Mouse (Mus musculus) layer of hippocampus, adult 18-20 months (tissue): ENCODE measurements around the gene Ddx6. TPM values are rescaled to one million over a fixed set of nuclear protein-coding genes. Genes with fewer than 3 reads are reported as not detected.
A peak's percentile ranks its signal among the peaks of the same experiment; 100 is the strongest.
"Not testable (repeated sequence)": the region's sequence is repeated elsewhere in the genome, so short reads cannot be mapped to it uniquely, and the experiment has no call there.

Experiments
- DNase-seq, 2 experiments: peaks; one replicate each; pipeline ENCODE4 v3.0.0; 2022; ENCODE audit warnings: low spot score in 2 of 2
- long read RNA-seq: library from polyadenylated mRNA; stranded (forward); transcript quantifications from one replicate; pipeline ENCODE4 v2.0.0, GENCODE M21; 2021
- total RNA-seq, 2 experiments: library from RNA; stranded (reverse); gene quantifications; 2 replicates each; pipeline ENCODE4 v1.2.3; 2021

Gene Ddx6
- total RNA-seq, result 100 to 1,000 TPM; 145 to 146 TPM
- long read RNA-seq, partial matches to known transcripts, result 0 of 15 reads
- long read RNA-seq, other reads (novel, unspliced or antisense), result 15 of 15 reads

DNA sequence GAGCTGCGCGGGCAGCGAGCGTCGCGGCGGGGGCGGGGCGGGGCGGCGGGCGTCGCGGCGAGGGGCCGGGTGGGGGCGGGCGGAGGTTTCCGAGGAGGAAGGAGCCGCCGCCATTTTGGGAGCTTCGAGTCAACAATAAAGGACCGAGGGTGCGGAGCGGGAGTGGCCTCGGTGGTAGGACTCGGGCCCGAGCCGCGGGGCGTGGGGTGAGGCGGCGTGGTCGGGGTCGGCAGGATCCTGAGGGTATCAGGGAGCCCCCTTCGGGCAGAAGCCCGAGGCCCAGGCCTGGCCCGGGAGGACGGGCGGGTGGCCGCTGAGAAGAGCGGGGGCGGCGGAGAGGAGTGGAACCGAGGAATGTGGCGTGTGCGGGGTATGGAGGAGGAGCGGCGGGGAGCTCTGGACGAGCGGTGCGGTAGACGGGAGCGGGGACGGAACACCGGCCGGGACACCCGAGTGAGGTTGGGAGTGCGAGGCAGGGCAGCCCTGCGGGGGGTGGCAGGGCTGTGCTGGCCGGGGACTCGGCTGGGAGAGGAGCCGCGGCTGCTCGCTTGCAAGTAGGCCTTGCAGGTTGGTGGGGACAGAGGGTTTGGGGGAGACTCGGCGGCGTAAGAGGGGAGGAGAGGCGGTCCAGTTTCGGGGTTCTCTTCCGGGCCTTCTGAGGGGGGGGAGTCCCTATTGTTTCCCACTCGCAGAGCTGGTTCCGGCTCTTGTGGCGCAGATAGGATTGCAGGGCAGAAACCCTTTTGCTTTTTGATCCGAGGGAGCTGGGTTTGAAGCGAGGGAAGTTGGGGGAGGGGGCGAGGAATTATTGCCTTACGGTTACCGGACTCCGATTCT, at the start of gene Ddx6:
TSS of gene Ddx6 (plus strand) at position 114 of the 837 bp plus-strand sequence.
- peak; percentile 62 to 73 for DNase-seq

DNA sequence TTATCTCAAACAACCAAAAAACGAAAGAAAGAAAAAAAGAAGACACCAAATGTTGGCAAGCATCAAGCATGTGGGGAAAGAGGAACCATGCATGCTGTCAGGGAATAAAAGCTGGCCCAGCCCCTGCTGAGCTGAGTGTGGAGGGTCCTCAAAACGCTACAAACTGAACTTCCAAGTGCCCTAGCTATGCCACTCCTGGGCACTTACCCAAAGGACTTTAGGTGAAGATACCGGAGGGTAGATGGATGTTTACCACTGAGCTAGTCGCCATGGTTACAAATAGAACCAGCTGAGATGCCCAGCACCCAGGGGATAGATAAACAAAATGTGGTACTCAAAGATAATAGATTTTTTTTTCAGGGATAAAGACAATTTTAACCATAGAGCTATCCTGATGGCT, 43.1 kb upstream of the Ddx6 start, which contains the start of gene Cxcr5:
TSS of gene Cxcr5 (minus strand) at position 281 of the 400 bp plus-strand sequence.
- no peak for DNase-seq

DNA sequence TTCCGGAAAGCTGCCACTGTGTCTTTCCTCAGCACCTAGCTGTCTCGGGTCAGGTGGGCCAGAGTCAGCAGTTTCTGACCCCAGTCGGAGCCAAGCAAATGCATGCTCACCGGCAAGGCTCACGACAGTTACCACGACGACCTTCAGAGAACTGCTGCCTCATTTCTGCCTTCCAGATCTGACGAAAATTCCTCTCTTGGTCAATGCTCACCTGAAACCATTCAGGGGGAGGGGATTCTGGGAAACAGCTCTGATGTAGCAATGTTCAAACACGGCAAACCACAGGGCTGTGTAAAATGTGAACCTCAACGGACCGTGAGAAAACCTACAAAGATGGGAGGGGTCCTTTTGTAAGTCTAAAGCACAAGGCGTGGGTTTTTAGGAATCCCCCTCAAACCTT, 41.8 kb upstream of the Ddx6 start:
- no peak for DNase-seq

DNA sequence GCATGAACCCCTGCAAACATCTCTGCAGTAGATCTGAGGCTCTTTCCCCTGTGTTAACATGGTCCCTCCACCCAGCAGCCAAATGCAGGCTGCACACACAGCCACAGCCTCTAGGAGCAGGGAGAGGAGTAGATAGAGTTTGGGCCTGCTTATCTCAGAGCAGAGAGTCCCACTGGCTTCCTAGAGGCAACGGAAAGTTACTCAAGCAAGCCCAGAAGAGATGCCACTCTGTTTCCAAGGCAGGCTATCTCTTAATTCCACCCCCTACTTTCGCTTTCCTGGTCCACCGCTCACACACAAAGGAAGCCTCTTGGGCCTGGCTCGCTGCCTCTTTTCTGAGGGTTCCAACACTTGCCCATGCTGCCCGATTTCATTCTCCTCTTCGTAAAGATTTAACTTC, 39.3 kb upstream of the Ddx6 start:
- DNase-seq, result no peak

DNA sequence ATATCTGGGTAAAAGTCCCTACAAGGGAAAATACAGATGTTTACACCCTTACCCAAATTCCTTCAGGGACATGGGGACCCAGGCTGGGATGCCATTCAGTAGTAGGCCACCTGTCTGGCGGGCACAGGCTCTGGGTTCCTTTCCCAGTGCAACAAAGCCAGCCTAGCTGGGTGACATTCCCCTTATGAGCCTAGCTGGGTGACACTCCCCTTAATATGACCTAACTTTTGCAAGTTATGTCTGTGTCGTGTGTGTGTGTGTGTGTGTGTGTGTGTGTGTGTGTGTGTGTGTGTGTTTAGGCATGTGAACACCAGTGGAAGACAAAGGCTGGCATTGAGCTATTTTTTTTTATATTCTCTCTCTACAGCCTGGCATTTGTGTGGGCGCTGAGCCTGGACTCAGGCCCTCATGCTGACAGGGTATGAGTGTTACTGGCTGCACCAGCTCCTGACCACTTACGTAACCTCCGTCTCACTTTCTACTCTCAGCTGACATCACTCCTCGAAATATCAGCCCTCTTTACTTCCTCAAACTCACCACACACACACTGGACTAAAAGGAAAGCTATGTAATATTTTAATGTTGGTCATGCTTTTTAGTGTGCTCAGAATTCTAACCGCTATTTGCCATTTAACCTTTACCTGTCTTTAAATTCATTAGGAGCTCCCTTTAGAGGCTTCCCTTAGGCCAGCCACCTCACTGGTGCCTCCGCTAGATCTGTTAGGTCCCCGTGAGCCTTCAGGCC, 37.2 kb upstream of the Ddx6 start:
- no peak for DNase-seq

DNA sequence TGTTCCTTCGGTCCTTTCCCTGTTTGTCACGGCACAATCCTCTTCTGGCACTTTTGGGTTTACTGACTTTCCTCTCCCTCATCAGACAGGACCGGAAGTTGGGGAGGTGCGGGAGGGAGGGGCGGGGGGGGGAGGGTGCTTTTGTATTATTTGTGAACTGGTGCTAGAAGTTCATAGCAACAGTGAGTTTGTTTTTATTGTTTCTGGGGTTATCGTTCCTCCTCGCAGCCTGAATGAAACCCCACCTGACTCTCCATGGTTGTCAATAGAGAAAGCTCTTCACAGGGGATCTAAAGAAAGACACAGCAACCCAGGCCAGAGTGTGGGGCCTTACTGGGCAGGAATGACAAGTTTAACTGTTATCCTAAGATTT, 36.6 kb upstream of the Ddx6 start:
- DNase-seq, result no peak

DNA sequence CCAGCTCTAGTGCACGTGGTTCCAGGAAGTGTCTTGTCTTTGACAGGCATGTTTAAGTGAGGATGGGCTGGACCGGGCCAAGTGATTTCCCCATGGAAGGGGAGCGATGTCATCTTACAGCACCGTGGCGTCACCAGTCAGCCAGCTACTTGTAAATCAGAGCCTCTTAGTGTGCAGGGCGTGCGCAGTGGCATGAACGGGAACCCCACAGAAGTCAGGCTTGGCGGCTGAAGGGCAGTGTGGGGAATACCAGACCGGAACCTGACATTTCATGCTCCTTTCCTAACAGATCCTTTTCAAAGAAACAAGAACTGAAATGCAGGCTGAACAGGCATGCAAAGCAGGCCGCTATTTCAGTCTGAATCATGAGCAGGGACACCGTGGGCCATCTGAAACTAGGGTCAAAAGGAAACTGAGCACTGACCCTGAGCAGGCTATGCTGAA, 33.7 kb upstream of the Ddx6 start:
- DNase-seq, result no peak

DNA sequence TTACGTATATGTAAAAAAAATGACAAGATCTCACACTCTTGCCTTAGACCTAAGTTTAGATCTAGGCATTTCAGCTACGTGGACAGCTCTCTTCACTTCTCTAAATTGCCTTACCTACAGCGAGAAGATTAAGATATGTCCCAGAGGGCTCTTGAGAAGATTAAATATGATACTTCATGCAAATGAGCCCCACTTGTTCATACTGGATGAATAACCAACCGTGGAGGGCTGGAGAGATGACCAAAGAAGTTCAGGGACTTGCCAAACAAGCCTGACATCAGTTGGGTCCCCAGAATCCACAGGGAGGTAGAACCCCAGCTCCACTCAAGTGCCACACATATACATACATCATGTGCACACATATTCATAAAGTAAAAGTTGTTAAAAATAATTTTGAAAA, 31.4 kb upstream of the Ddx6 start:
- no peak for DNase-seq

DNA sequence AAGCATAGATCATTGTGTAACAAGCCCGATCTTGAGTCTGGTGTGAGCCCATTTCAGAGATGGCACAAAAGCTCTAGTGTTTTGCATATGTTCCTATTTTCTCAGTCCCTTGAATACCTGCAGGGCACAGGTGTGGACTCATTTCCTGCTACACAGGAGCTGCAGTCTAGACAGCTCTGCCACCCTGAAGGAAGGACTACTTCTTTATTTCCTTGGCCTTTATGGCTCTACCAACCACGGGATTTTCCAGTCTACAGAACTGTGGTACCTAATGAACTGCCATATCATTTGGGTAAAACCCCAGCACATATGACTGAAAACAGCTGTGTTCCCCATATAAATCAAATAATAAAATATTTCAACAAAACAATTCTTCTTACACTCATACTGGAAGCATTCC, 29.6 kb upstream of the Ddx6 start:
- DNase-seq, result no peak

DNA sequence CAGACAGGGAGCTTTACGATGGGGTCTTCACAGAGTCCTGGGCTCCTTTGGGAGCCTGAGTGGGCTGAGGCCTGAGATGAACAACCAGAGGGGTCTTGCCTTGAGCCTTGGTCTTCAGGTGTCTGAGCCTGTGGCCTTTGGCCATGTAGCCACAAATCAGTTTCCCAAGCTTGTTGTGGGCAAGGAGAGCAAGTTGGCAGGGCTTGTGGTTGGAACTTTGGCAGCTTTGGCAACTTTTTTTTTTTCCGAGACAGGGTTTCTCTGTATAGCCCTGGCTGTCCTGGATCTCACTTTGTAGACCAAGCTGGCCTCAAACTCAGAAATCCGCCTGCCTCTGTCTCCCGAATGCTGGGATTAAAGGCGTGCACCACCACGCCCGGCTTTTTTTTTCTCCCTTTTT, 28.6 kb upstream of the Ddx6 start:
- DNase-seq, result not testable (repeated sequence)

DNA sequence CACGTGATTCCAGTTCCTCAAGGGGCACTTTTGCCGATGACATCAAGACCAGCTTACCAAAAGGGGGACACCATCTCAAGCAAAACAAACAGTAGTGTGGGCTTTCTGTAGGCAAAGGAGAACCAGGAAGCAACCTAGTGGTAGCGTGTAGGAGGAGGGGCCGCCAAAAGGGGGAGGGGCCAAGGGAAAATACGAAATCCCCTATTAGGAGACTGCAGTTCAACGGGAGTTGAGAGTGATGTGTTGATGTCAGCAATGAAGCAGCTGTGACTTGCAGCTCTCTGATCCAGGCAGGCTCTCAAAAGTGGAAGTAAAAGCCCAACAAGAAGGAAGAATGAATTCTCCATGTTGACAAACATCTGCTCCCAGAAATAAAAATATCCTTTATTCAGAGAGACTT, 25.3 kb upstream of the Ddx6 start:
- DNase-seq, result no peak

DNA sequence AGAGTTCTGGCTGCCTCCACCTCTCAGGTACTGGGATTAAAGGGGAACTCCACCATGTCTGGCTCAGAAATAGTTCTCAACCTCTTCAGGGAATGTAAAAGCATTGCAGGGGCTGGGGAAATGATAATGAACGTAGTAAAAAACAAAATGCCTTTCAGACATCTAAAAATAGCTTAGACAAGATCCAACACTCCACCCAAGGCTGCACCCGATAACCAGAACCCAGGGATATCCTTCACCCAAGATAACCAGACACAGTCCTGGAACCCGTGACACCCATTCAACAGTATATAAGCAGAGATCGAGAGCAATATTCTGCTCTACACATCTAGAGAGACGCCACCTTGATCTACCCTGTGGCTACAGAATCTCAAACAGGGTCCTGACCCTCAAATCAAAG, 24.6 kb upstream of the Ddx6 start:
- no peak for DNase-seq

DNA sequence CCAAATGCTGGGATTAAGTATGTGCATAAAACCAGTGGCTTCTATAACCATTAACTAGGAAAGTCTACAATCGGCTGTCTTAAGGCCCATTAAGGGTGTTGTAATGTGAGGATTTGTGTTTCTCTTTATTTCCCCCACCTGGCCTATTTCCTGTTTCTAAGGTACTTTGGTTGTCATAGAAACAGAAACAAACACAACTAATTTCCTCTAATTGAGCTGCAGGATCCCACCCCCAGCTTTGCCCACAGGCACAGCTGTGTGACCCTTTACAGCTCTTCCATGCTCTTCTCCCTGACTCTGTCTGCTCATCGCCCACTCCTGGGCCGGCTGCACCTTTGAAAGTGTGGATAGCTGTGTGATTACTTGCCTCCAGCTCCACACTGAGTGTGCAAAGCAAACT, 23.3 kb upstream of the Ddx6 start:
- no peak for DNase-seq

DNA sequence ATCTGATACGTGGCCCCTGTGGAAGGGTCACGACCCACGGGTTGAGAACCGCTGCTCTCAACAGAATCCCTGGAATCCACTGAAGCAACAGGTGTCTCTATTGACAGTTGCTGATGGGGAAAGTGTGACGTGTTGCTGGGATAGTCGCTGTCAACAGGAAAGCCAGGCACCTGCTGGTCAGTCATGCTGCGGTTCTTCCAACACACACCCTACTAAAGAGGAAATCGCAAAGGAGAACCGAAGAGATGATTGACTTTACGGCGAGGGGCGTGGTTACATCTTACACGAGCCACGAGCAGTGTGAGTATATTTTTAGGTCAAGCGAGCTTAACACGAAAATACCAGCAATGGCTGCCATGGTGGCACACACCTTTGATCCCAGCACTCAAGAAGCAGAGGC, 22.3 kb upstream of the Ddx6 start:
- DNase-seq, result no peak

DNA sequence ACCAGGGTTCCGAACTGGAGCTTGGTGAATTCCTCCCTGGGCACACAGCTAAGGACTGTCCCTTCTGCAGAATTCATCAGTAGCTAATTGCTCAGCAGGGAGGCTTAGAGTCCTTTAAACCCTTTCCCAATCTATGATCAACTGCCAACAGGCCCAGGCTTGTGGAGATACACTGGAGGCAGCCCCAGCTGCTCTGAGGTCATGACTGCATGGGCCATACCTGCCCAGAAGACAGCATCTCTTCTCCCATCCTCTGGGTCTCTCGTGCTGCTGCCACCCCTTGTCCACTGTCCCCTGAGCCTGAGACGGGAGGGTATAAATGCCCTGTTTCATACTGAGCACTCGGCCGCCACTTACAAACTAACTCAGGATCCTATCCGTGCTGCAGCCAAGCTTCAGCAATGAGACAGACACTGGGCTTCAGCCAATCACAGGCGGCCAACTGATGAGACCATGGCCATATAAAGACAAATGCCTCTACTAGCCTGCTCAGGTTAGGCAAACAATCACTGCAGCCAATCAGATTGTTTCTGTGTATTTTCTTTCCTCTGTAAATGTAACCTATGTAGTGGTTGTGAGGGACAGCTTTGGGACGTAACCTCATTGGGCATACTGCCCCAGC, 17.9 kb upstream of the Ddx6 start:
- no peak for DNase-seq

DNA sequence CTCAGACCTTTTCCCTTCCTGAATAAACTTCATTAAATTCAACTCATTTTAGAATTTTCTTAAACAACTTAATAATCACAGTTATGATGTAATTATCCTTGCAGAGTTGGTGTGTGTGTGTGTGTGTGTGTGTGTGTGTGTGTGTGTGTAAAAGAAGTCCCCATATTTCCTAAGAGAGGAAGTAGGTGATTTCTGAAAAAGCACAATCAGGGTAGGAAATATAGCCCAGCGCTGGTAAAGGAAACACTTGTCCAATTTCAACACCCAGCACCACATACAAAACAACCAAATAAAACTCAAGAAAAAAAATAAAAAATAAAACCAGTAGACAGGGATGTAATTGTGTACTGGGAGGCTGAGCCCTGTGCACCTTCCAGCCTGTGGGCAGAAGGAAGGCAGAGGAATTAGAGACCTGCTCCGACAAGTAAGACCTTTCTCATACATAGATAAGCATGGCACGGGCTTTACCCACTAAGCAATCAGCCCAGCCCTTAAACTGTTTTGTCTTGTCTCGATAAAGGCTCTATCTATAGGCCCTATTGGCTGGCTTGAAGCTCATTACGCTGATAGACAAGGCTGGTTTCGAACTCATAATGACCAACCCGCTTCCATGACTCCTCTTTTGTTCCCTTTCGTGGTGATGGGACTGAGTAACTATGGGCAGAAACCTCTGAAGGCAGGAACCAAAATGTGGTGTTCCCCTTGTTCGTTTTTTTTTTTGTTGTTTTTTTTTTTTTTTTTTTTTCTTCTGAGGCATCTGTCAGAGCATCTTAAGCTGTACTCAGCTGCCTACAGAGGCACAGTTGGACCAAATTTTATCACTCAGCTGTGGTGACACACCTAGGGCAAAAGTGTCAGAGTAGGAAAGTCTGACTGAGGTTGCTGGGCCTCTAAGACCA, 17.2 kb upstream of the Ddx6 start:
- no peak for DNase-seq

DNA sequence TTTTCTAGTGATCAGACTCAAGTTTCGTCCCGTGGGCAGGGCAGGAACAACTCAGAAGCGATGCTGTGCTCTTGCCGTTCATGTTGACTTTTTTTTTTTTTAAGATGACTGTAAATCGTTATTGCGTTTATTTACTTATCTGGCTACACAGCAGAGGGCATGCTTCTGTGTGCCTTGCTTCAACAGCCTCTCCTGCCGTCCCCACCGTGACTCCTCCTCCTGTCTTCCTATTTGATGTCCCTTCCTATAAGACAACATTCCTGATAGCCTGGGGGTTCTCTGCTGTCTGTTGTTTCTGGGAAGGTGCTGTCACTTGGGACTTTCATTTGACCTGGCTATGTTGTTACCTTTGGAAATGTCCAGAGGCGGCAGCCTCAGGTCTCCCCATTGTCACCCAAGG, 16.1 kb upstream of the Ddx6 start:
- DNase-seq, result no peak

DNA sequence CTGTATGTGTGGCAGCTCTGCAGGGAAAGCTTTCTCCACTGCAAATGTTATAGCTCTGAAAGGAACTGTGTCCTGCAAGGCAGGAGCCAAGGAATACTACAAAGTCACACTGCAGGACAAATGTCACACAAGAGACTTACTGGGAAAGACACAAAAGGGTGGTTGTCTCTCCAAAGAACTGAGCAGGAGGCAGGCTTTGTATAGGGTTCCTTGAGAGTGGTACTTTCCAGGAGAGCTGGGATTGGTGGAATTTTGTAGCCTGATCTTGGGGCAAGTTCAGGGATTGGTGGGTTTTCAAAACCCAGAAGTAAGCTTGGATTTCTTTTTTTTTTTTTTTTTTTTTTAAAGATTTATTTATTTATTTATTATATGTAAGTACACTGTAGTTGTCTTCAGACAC, 15.6 kb upstream of the Ddx6 start:
- no peak for DNase-seq

DNA sequence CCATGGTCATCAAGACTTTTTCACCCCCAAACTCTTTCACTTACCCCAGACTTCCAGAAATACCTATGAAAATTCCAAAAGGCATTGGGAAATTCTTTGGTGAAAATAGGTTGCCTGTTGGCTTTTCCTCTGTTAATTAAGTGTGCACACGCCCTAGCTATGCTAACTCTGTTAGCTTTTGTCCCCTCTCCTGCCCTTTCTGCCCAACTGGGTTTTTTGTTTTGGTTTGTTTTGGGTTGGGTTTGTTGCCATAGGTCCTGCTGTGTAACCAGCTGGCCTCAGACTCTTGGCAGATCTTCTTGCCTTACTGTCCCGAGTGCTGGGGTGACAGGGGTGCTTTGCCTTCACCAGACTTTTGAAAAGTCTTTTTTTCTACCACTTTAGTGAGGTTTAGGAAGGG, 13.7 kb upstream of the Ddx6 start:
- DNase-seq, result no peak

DNA sequence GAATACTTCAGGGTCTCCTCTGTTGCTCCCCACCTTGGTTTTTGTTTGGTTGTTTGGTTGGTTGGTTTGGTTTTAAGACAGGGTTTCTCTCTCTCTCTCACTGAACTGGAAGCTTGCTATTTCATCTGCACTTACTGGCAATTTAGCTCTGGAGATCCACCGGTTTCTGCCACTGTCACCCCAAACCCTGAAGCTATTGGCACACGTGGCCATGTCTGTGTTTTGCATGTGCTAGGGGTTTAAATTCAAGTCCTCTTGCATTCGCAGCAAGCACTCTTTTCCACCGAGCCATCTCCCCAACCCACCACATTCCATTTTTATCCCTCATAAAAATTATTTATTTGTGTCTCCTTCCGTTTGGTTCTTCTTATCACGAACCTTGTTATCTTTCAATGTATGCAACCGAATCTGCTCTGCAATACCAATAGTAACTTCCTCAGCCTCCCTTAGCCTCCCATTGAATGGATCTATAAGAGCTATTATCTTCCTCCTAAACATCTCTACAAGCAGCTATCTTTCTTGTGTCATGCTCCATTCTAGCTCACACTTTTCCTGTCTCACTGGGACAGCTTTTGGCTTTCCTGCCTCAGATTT, 13.0 kb upstream of the Ddx6 start:
- no peak for DNase-seq

DNA sequence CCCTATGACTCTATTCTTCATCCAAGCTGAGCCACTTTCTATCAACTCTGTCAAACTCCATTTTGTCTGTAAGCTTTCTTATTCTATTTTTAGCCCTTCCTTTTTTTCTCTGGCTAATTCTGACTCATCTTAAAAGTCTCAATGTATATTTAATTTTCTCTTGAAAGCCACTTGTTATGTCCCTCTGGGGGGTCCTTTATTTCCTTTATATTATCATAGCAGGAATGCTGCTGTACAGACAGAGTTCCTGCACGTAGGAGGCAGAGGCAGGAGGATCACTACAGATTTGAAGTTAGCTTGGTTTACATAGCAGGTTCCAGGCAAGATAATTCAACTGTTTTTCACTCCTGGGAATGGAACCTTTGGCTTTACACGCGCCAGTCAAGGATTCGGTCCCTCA, 11.5 kb upstream of the Ddx6 start:
- DNase-seq, result no peak
